Mouse (Mus musculus): ENCODE measurements around the gene Gm17581.
A peak's percentile ranks its signal among the peaks of the same experiment; 100 is the strongest.
"Not testable (repeated sequence)": the region's sequence is repeated elsewhere in the genome, so short reads cannot be mapped to it uniquely, and the experiment has no call there.

Gm17581 gene

DNA sequence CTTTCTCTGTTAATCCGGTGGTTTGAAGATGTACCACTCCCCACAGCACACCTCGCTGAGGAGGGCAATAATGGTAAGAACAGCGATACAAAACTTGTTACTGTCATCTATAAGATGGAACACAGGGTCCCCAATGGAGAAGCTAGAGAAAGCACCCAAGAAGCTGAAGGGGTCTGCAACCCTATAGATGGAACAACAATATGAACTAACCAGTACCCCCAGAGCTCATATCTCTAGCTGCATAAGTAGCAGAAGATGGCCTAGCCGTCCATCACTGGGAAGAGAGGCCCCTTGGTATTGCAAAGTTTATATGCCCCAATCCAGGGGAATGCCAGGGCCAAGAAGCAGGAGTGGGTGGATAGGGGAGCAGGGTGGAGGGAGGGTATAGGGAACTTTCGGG, at the start of gene Gm17581:
Gene Gm17581 (minus strand): TSS at position 101 of the 400 bp plus-strand sequence.
- DNase-seq: not testable (repeated sequence)

GRCm38 (mm10) chr2:155784534-155784933, 48.9 kb upstream of the Gm17581 start:
- DNase-seq: no peak

DNA sequence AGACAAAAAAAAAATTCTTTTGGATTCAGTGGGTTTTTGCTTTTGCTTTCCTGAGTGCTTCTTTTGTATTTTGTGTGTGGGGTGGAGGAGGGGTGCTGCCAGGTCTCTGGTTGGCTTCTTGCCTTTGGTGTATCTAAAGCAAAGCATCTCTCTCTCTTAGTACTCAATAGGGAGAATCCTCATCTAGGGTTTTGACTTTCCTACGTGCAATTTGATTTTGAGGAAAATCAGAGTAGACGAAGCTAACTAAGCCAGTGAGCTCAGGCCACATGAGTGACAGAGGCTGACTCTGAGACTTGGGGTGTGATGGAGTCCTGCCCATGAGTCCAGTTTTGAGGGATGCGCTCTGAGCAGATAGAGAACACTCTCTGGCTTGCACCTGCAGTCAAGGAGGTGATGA, 43.8 kb upstream of the Gm17581 start:
- DNase-seq: no peak

- DNase-seq: no peak
These were observed 43.4 kb upstream of the Gm17581 start for GRCm38 (mm10) chr2:155779066-155779465.

DNA sequence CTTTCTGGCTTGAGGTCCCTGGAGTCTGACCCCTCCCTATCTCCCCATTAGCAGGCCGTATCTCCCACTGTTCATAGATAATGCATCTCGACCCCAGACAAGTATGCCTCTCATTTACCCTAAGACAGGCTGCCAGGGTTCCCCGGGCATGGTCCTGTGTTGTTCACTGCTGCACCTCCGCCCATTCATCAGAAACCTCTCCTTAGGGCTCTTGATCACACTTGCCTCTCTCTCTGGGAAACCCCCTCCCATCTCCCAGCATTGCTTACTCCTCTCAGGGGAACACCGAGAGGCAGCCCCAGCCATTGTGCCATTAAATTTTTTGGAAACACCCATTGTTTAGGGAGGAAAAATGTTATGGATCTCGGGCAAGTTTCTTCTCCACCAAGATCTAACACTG, 42.3 kb upstream of the Gm17581 start:
- no peak for DNase-seq

GRCm38 (mm10) chr2:155777688-155777985, 42.0 kb upstream of the Gm17581 start:
- DNase-seq: no peak

DNA sequence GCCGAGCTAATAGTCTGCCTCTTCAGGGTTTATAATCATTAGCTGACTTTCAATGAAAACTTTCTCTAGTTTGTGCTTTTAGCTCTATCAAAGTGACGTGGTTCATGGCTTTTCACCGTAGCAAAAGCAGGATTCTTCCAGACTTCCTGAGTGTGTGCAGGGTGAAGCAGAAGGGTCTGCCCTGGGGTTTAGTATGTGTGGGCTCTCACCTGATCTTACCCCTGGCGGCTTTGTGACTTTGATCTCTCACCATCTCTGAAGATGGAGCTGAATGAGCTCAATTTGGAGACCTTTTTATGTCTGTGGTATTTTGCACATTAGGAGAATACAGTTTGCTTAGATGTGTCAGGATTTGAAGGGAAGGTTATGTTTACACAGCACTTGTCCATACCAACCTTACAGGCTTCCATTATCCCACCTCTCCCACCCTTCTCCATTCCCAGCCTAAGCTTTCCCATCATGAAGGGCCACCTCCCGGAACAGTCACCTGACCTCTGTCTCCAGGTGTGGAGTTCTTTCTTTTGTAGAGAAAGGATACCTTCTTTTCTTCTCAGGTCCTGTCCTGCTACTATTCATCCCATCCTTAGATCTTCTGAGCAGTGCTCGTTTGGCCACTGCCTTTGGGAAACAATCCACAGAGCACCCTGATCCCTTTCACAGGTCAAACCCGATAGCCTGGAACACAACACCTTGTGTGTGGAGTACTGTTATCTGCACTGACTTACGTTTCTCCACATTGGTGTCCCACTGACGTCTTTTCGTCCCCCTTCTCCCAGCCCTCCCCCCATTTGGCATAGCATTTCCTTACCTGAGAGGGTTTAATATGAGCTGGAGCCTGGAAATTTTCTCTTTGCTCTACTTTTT, 41.4 kb upstream of the Gm17581 start:
- no peak for DNase-seq

- DNase-seq: peak; percentile 50
These were observed 40.1 kb upstream of the Gm17581 start for GRCm38 (mm10) chr2:155775685-155776263.

DNA sequence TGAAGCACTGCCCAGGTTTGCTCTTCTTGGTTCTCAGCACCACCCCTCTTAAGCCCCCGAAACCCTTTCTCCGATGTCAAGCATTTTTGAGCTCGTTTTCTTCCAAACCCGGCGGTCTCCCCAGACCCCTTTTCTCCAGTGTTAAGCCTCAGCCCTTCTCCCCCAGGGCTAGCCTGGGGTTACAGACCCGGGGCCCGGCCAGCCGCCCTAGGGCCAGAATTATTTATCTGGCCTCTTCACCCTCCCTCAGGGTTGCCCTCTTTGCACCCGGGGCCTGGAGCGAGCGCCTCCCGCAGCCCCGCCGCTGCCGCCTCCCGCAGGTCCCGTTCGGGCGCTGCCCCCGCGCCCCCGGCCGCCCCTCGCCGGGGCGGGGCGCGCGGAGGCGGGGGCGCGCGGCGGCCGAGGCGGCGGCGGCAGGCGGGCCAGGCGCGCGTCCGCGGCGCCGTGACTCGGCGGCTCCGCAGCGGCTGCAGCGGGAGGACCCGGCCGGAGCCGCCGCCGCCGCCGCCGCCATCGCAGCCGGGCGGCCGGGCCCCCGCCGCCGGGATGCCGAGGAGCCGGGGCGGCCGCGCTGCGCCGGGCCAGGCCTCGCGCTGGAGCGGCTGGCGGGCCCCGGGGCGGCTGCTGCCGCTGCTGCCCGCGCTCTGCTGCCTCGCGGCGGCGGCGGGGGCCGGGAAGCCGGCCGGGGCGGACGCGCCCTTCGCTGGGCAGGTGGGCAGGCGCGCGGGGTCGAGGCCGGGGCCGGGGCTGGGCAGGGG, 39.4 kb upstream of the Gm17581 start, which contains the start of gene Mmp24:
Gene Mmp24 (plus strand): TSS at position 416 of the 758 bp plus-strand sequence.
- no peak for DNase-seq

- DNase-seq: no peak
These were observed 38.7 kb upstream of the Gm17581 start for GRCm38 (mm10) chr2:155774261-155774926.

DNA sequence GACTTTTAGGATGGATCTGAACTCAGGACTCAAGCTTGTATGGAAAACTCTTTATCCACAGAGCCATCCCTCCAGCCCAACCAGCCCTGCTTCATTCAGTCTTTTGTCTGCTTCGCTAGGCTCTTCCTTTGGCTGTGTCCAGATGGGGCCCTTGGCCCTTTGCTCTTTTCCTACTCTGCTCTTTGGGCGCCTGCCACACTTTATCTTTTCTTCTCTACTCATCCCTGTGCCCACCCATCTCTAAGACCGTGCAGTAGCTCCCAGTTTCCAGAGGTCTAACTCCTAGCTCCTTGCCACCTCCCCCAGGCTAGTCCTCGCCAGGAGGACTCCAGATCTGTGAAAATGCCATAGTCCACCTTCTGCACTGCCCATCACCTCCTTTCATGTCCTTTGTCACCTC, 38.0 kb upstream of the Gm17581 start:
- DNase-seq: no peak

GRCm38 (mm10) chr2:155764679-155765418, 29.2 kb upstream of the Gm17581 start:
- DNase-seq: peak; percentile 82

- DNase-seq: peak; percentile 14
These were observed 21.3 kb upstream of the Gm17581 start for GRCm38 (mm10) chr2:155756855-155757566.

GRCm38 (mm10) chr2:155755746-155756145, 20.1 kb upstream of the Gm17581 start:
- peak; percentile 73 for DNase-seq

GRCm38 (mm10) chr2:155751014-155751786, 15.5 kb upstream of the Gm17581 start, which contains the start of gene Procr:
Gene Procr (plus strand): TSS chr2:155751117.
- DNase-seq: no peak

- DNase-seq: no peak
These were observed 13.7 kb upstream of the Gm17581 start for GRCm38 (mm10) chr2:155749394-155749793.

DNA sequence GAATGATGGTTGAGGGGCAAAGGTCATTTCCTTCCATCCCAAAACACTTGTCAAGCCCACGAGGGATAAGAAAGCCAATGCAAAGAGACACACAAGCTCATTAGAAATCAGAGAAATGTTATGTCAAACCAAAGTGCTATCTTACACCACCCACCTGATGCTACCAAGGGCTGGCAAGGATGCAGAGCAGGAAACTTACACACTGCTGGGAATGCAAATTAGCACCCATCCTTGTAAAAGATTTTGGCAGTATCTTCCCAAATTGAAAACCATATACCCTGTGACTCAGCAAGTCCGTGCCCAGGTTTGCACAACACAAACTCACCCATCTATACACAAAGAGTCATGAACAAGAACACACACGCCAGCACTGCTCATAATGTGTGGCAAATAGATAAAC, 9.8 kb upstream of the Gm17581 start:
- DNase-seq: no peak

GRCm38 (mm10) chr2:155743351-155743750, 7.7 kb upstream of the Gm17581 start:
- DNase-seq: no peak

GRCm38 (mm10) chr2:155742931-155743337, 7.3 kb upstream of the Gm17581 start:
- DNase-seq: no peak

- no peak for DNase-seq
These were observed 6.5 kb upstream of the Gm17581 start for GRCm38 (mm10) chr2:155742211-155742610.

DNA sequence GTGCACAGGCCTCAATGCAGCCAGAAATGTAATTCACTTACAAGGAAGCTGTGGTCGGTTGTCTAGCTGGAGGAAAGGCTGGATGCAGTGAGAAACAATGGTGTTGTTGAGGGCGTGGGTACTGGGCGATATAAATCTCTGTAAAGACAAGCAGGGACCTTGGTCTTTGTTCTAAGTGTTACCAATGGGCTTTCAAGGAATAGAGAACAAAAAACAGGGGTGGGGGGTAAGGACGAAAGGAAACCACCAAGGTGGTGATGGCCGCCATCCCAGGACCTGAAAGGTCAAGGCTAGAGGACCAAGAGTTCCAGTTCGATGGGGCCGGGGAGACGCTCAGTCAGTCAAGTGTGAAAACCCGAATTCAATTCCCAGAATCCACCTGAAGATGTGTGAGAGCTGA, 2.1 kb upstream of the Gm17581 start:
- DNase-seq: no peak
